Mouse (Mus musculus) fibroblast of lung, adult 2 months (primary cell): ENCODE measurements at regions not wholly inside any gene's neighbourhood (a gene's known extent, or its start where the extent isn't known, plus 50 kb on each side); places are given as distances from the start of the nearest gene placed in this dataset.

Source experiments
- DNase-seq: peaks from one replicate; pipeline ENCODE4 v3.0.0-alpha.2; 2011; ENCODE audit warnings: low read depth

DNA sequence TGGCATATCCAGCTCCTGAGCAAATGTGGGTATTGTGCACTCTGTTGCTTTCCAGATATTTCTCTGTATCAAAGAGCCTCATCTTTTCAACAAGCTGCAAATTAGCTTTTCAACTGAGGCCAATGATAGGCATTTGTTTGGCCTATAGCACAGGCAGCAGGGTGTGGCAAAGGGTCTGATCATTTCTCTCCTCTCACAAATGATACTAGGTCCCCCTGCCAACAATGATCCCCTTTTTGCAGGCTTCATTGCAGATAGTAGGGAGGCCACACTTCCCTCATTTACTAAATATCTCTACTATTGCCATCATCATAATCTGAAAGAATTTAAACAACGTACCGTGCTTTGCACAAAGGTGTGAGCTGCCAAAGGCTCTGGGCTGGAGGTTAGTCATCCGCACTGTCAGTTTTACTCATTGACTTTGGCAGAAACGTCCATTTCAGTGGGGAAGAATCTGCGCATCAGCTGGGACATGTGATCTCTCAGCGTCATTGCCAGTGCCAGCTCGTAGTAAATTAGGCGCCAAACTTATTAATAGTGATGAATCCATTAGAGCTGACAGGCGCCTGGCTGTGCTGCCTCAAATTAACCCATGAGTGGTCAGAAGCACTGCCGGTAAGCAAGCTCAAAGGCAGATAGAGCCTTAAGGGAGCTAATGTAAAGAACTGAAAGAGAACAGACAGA is 147.4 kb upstream of the Foxq1 start:
- no peak for DNase-seq

DNA sequence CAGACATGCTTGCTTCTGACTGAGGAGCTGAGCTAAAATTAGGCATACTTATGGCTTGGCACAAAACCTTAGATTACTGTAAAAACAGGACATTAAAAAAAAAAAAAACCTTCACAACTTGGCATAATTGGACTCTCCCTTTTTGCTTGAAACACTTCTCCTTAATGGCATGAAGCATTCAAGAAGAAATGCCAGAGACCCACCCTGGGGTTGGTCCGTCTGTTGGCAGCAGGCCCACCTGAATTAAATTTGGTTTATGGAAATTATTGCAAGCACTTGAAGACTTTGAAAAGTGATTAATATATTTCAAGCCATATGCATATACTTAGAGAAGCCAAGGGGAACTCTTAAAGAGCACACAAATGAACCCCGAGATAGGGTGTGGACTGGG is 146.8 kb upstream of the Foxq1 start:
- DNase-seq, result no peak

DNA sequence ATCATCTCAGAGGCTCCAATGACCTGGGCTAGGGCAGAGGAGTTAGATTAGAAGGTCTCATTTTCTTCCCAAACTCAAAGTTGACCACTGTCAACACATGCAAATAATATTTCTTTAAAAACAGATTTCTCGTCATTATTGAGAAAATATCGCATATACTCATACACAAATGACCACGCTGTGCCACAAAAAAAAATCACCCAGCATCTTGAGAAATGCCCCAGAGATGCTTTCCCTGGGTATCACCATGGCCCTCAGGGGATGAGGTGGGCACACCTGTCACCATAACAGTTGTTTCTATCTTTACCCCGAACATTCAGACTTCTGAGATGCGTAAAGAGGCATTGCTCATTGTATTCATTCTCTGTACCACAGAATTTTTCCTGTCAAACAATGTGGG is 134.4 kb upstream of the Foxq1 start:
- DNase-seq, result no peak

DNA sequence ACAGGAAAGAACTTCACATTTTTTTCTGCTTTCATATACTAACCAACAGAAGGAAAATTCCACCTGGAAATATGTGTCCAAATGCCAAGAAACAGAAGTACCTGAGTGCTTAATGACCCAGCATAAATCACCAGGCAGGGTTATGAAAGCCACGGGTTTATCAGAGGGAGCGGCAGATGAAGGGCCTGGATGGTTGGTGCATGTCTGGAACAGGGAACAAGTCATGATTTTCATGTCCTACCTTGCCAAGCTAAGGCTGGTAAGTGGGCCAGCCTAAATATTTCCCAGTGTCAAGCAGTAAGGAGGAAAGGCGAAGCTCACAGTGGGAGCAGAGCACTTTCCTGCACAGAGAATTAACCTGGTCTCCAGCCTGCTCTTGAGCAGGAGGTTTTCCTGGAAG is 132.3 kb upstream of the Foxq1 start:
- DNase-seq, result no peak

DNA sequence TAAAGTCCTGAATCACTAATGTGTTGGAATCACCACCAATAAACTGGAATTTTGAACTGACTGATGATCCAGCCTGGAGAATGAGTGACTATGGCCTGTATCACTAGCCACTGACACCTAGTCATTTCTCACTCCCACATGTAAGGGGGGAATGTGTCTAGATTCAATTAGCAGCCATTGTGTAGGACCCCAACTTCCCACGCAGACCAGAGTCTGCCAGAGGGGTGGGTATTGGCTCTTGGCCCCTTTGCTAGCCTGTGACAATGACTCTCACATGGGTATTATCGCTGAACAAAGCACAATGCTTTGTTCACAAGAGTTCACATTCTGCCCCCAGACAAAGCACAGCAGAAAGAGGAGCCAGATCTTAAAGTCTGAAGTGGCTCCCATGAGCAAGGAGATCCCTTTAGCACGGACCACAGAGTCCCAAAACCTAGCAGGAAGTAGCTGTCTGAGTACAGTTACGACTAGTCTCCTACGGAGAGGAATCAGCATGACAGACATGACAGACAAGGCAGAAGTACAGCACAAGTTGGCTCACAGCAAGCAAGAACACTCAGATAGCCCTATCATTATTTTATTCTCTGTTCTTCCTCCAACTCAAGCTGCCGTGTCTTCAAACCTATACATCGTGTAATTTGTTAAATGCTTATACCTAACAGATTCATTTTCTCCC is 130.0 kb upstream of the Foxq1 start:
- DNase-seq, result no peak

DNA sequence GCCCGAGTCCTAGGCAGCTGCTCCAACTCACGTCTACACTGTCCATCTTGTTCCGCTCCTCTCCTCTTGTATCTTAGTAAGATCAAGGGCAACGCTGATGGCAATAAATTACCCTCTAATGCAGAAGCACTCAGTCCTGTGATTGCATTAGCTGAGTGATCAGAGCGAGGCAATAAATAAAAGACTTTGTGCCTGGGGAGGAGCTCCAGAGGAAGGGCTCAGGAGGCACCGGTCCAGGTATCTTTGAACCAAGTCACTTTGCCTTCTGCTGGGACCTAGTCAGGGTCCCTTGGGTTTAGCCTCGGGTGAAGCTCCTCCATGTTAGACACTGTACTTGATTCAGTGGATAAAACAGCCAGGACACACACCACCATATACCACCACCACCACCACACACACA is 119.5 kb upstream of the Foxq1 start:
- DNase-seq, result no peak

DNA sequence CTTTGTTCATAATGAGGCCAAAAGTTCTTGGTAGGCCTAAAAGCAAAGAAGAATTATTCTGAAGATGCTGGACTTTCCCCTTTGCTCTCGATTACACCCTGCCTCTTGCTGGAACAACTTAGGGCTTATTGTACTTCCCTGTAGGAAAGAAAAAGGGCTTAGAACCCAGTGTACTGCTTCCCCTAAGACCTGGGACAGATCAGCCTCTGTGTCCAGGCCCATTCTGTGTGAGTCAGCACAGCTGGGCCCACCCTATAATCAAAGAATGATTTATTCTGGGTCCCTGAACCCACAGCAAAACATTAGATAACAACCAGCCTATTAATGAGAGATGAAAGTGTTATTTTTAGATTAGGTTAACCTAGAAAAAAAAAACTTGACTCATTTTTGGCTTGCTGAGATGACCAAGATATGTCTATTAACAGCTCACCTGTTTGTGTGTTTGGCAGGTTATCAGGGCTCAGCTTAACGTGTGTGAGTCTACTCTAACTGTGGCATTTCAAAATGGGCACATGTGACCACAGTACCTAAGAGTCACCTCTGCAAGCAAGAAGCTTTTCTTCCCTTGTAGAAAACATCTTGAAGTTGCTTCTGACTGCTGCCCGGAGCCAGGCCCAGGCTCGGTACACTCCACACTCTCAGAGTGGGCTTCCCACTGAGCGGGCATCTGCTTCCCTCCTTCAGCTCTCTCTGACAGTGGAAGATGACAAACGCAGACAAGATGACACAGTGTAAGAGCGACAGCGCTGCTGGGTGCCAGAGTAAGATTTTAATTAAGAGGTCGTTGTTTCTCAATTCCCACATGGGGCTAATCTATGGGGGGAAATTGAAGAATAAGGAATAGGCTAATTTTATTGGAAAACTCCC is 115.9 kb upstream of the Foxq1 start:
- no peak for DNase-seq

DNA sequence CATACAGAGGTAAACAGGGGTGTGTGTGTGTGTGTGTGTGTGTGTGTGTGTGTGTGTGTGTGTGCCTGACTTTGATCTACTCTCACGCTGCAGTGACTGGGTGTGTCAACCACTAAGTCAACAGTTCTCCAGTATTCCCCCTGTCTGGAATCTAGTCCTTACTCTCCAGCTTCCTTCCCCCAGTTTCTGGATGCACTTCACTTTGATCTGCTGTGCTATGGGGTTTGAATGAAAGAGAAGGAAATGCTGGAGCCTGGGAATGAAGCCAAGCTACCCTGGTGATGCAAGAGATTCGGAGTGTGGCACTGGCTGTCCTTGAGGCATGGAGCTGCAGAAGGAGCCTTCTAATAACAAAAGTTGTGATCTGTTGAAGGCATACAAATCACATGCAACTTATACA is 97.1 kb upstream of the Foxq1 start:
- peak; percentile 40 for DNase-seq

DNA sequence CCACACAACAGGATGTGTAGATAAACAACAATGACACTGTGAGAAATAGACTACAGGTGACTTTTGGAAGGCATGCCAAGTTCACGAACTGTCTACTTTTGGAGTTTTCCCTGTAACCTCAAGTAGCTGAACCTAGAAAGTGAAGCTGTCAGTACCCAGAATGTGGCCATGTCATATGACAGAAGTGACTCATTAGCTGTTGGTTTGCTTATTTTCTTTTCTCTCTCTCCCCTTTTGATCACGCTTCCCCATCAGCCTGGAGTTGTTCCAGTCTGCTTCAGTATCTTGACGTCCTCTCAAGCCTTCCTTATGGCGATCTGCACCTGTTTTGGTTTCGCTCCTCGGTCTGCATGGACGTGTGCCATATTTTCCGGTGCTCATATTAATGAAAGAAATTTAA is 90.8 kb upstream of the Foxq1 start:
- no peak for DNase-seq

DNA sequence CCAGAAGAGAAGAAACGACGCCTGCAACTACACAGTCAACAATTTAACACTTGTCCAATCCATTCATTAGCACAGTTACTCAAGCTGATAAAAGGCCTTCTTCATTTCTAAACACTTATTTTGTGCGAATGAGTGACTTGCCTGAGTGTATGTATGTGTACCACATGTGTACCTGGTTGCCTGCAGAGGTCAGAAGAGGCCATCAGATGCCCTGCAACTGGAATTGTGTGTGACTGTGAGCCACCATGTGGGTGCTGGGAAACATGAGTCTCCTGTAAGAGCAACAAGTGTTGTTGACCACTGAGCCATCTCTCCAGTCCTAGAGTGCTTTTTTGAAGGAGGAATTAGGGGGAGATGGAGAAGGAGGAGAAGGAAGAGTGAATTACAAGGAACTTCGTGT is 90.2 kb upstream of the Foxq1 start:
- DNase-seq, result no peak

DNA sequence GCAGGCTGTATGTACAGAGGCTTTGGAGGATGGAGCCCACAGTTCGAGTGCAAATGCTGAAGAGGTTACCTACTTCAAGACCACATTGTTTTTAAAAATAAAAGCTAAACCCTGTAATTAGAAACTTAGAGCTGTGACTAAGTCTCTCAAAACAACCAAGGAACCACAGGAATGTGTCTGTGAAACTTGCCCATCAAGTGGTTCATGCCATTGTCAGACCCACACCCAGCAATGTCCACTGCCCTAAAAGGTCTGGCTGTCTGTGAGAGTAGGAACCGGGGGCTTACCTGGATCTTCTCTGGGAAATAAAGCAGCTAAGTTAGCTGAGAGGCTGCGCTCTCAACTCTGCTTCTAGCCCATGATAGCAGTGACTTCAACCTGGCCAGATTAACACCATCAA is 87.8 kb upstream of the Foxq1 start:
- peak; percentile 27 for DNase-seq

DNA sequence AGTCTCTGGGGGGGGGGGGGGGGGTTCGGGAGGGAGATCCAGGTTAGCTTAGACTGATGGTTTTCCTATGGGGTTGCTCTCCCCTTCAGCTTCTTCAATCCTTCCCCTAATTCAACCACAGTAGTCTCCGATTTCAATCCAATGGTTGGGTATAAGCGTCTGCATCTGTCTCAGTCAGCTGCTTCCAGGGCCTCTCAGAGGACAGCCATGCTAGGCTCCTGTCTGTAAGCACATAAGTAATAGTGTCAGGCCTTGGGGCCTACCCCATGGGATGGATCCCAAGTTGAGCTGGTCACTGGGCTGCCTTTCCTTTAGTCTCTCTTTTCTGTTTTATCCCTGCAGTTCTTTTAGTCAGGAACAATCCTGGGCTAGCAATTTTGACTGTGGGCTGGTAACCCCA is 87.0 kb upstream of the Foxq1 start:
- DNase-seq, result no peak

DNA sequence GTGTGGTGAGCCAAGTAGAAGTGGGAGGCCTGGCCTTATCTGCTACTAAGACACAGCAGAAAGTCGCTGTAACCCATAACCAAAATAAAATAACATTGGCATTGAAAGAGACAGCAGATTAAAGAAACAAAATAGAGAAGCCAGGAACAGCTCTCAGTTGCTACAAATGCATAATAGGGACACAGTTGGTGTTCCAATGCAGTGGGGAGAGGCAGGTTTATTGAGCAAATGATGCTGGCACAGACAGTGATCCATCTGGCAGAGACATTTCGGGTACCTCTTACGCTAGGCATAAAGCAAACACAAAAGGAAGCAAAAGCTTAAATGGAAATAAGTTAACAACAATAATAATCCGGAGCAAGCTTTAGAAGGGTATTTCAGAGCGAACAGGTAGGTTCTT is 83.6 kb upstream of the Foxq1 start:
- no peak for DNase-seq

DNA sequence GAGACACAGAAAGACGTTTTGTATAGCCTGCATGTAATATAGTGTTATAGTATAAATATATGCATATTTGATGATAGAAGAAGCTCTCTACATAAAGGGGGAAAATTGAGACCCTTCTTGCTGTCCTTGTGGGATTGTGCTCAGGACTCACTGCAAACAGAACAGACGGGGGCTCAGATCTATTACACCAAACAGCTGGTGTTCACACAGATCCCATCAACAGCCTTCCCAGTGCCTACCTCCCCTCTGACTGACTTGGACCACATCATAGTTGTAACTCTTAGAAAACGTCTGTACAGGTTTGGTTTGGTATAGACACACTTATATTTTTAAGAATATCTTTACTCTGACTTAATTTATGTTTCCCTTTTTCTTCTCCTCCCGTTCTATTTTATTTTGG is 83.1 kb upstream of the Foxq1 start:
- DNase-seq, result no peak

DNA sequence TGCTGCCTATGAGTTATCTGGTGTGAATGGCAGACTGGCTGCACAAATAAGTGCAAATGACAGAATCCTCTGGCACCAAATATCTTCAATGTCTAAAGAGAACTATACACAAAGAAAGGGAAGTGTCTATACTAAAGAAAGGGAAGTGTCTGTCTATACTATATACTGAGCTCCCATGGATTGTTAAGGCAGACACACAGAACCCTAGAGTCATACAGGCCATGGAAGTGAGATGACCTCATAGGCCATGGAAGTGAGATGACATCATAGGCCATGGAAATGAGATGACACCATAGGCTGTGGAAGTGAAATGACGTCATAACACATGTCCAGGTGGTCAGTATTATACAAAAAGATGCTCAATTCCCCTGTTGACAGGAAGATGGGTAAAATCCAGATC is 82.7 kb upstream of the Foxq1 start:
- DNase-seq, result no peak

DNA sequence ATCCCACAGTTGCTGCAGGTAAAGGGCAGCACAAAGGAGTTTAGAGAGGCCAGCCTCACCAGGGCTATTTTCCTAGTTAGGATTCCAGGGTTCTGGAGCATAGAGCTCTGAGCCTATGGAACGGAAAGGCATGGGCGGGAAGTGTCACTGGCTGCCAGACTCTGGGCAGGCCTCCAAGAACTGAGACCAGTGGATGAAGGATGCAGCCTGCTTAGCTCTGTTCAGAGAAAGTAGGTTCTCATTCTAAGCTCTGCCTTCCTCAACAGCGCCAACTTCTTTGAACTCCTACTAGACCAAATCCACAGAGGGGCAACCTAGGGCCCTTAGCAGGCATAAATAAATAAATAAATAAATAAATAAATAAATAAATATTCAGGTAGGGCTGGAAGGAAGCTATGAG is 80.1 kb upstream of the Foxq1 start:
- DNase-seq, result no peak

DNA sequence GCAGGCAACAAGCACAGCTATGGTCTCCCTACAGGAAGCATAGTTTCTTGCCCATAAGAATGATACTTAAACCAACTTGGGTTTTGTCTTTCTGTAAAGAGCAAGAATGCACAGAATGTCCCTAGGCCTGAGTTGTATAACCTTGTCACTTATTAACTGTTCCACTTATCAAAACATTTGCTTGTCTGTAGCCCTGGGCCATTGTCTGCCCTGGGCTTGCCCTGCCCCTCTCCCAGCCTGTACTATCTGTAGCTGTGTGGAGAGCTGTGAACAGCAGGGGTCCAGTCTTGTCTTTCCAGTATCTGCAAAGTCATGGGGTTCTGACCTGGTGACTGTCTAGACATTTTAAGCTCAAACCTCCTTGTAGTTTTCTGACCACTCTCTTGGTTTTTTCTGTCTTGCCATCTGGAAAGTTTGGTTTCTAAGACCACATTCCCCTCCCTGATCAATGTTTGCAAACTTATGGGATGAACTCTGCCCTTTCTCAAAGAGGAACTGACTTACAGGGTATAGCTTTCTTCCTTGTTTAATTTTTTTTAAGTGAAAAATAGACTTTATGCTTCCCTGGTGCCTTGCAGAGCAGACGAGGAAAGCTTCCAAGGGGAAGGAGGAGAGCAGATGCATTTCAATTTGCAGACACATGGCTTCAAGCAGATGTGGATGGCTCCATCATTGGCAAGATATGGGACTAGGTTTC is 78.6 kb upstream of the Foxq1 start:
- DNase-seq, result no peak

DNA sequence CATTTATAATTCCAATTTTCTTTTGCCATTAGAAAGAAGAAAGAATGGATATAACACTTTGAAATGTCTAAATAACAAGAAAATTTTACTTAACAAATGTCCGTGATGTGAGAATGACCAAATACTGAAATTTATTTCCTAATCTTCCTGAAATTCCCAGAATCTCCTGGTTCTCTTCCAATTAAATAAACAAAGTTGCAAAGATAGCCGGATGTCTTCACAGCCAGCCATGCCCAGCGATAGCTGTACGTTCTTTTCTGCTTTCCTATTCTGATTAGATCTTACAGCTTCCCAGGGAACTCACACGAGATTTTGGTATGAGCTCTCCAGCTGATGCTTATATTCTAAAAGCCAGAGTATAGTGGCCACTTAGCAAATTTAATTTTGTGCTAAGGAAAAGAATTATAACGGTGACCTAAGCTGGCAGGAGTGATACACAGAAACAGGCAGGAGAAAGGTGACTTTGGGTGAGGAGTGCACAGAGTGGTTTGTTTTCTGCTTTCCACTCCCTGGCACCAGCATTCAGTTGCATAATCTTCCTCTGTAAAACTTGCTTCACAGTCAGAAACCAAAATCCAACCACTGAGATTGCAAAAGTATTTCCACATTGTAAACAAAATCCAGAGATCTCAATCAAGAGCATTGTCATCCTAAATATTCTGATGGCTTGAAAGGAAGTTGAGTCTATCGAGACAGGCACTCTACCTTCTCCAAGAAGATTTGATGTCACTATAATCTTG is 74.7 kb upstream of the Foxq1 start:
- peak; percentile 27 for DNase-seq

DNA sequence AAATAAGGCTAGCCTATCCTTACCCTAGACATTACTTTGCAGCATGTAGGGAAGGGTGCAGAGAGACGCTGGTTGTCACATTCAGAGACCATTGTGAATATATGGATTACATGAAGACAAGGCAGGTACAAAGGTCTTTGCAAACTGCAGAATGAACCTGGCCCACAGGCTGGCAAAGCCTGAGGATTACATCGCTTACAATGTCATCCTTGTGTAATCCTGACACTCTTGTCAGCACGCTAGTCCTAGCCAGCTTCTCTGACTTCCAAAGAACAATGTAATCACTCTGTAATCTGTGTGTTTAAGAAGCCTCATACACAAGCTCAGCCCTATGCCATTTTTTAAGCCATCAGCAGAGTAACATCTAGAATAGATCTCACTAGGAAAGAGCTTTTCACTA is 69.6 kb upstream of the Foxq1 start:
- no peak for DNase-seq

DNA sequence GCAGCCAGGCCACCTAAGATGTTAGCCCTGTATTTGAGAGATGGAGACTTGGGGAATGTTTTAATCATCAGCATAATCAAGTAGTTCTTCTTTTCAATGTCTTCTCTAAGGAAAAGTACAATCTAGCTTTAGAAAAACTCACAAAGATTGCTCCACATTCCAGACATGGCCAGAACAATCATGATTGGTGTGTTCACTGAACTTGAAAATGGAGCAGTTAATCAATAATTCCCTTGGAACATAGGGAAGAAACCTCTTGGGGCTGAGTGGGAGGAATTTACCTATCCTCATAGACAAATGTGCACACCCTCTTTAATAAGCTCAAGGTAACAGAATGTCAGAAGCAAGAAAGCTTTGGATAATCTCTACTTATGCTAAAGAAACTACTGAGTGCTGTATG is 67.7 kb upstream of the Foxq1 start:
- no peak for DNase-seq

DNA sequence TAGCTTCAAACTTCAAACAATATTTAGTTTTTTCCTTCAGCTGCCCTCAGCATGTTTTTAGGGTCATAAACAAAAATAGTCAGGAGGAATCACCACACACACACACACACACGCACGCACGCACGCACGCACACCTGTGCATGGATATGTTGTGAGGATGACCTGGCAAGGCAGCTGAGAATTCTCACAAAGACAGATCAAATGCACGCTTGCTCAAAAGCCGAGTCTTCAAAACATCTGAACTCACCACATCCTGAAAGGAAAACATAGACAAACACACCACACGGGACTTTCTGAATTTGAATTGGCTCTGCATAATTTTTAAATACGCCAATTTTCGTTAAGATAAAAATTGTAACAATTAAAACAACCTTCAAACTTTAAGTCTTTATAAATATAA is 52.7 kb upstream of the Foxq1 start:
- no peak for DNase-seq

DNA sequence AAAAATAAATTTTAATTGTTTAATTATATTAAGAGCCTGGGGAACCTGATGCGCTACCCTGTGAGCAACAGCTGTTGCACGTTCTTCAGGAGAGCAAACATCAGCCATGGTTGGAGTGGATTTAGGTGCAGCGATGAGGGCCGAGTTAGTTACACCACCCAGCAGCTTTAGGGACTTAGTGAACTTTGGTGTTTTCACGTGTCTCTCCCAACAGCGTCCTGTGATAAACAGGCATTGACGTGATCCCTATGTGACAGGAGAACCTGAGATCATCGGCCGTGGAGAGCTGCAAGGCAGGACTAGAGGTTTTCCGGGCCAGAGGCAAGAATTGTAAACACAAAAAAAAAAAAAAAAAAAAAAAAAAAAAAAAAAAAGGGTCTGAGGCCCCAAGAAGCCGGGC is 52.1 kb upstream of the Foxq1 start:
- DNase-seq, result no peak
